Mouse (Mus musculus): ENCODE data around the gene Lin28a. TPM values are rescaled to one million over a fixed set of nuclear protein-coding genes. Genes with fewer than 3 reads are reported as not detected.
A peak's percentile ranks its signal among the peaks of the same experiment; 100 is the strongest.

The Lin28a gene
- total and polyA plus RNA-seq, 3 experiments = 0.01 TPM; not detected in 2

DNA sequence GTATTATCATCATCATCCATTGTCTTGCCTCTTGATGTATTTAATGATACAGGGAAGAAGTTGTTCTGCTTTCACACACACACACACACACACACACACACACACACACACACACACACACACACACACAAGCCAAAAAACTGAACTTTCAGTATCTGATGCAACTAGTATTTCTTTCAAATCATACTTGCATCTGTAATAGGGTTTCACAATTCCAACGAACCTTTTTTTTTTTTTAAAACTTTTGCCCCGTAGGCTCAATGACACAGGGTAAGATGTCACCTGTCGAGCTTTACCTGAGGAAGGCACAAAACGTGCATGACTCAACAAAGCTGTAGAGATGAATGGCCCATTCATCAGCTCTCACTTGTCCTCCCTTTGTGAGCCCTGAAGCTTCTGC lies 16.4 kb downstream of the Lin28a start:
- Histone ChIP-seq H3K36me3 (ENCODE audit: control insufficient read depth in 1 of 2, insufficient read depth in 2 of 2, low read length in 2 of 2) (peaks cover 3 to 13% of the 10 kb centered on the region in 2 experiments), H3K79me2 (ENCODE audit: control insufficient read depth, insufficient read depth, low read length, poor library complexity) (peaks cover 3% of the 10 kb centered on the region), H3K4me3 (ENCODE audit: control insufficient read depth in 1 of 2, insufficient read depth in 1 of 2, low read depth in 2 of 2, low read length in 2 of 2) (no peak overlapping the region), H3K9ac (ENCODE audit: control insufficient read depth, low read depth, low read length, poor library complexity, severe bottlenecking) (peak overlapping the region; percentile 20; the same call in 1 of the 2 replicates), H3K27me3 (ENCODE audit: control insufficient read depth in 1 of 2, insufficient read depth in 2 of 2, low read length in 2 of 2) (no peaks in the 10 kb centered on the region), H3K9me3 (replicated peaks; ENCODE audit: insufficient read depth, low read length) (no peaks in the 10 kb centered on the region), H3K27ac (ENCODE audit: control insufficient read depth, low read depth, low read length) (no peak overlapping the region), H3K4me1 (ENCODE audit: control insufficient read depth in 1 of 2, insufficient read depth in 2 of 2, low read length in 2 of 2) (peaks cover 0 to 25% of the 10 kb centered on the region in 2 experiments; a peak in 3 of 4 replicates)
- DNase-seq (ENCODE audit: low read depth, low spot score) = peak; percentile 13
- TF ChIP-seq ZC3H11A (IDR thresholded peaks at IDR 0.05; ENCODE audit: low read depth, low read length) (no peak), ZKSCAN1 (IDR thresholded peaks at IDR 0.05; ENCODE audit: low read depth, low read length) (no peak), NELFE (IDR thresholded peaks at IDR 0.05; ENCODE audit: low read depth, low read length) (no peak), MAFK (IDR thresholded peaks at IDR 0.05; ENCODE audit: borderline replicate concordance, low read depth, low read length) (no peak), MYC (IDR thresholded peaks at IDR 0.05; ENCODE audit: low read depth, low read length) (no peak), POLR2AphosphoS2 (IDR thresholded peaks at IDR 0.05; ENCODE audit: low read length) (no peak), POLR2A (IDR thresholded peaks at IDR 0.05; ENCODE audit: control insufficient read depth in 1 of 2, insufficient read depth in 1 of 2, low read depth in 1 of 2, low read length in 2 of 2, poor library complexity in 1 of 2) (no peak), MAZ (IDR thresholded peaks at IDR 0.05; ENCODE audit: low read depth, low read length) (no peak)

DNA sequence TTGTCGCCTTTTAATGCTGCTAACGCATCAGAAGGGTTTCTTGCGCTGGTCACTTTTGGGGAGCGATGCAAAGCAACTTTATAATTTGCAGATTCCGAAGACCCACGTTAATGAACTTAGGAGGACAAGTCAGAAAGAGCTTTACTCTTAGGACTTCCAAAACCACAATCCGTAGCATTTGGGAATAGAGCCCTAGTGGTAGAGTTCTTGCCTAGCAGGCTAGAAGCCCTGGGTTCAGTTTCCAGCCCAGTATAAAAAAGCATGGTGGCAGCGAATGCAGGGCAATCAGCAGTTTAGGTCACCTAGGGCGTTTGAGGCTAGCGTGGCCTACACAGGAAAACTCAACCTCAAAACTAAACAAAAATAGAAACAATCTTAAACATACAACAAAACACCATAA lies 16.9 kb downstream of the Lin28a start:
- no peak overlapping the region for H3K4me3 ChIP-seq (ENCODE audit: control insufficient read depth in 1 of 2, insufficient read depth in 1 of 2, low read depth in 2 of 2, low read length in 2 of 2)
- peaks cover 0 to 25% of the 10 kb centered on the region in 2 experiments; a peak in 3 of 4 replicates for H3K4me1 ChIP-seq (ENCODE audit: control insufficient read depth in 1 of 2, insufficient read depth in 2 of 2, low read length in 2 of 2)
- TF ChIP-seq CTCF (IDR thresholded peaks at IDR 0.05 in 2 of 3, conservative IDR thresholded peaks at IDR 0.05 in 1 of 3; ENCODE audit: control insufficient read depth in 1 of 3, insufficient read depth in 1 of 3, low read depth in 2 of 3, low read length in 3 of 3, poor library complexity in 1 of 3, severe bottlenecking in 1 of 3) (peak in 1 of 3 experiments; percentile 20; a peak in 1 of 6 replicates), MYC (IDR thresholded peaks at IDR 0.05; ENCODE audit: low read depth, low read length) (no peak), EP300 (IDR thresholded peaks at IDR 0.05; ENCODE audit: low read depth in 1 of 2, low read length in 2 of 2) (no peak), TBP (IDR thresholded peaks at IDR 0.05; ENCODE audit: low read depth, low read length) (no peak), CHD2 (IDR thresholded peaks at IDR 0.05; ENCODE audit: low read length) (no peak)
- H3K9me3 ChIP-seq (replicated peaks; ENCODE audit: insufficient read depth, low read length) = no peaks in the 10 kb centered on the region
- peaks cover 3% of the 10 kb centered on the region for H3K79me2 ChIP-seq (ENCODE audit: control insufficient read depth, insufficient read depth, low read length, poor library complexity)
- peak; percentile 24 for DNase-seq (ENCODE audit: low read depth, low spot score)
- peaks cover 3 to 13% of the 10 kb centered on the region in 2 experiments for H3K36me3 ChIP-seq (ENCODE audit: control insufficient read depth in 1 of 2, insufficient read depth in 2 of 2, low read length in 2 of 2)
- no peak overlapping the region for H3K9ac ChIP-seq (ENCODE audit: control insufficient read depth, low read depth, low read length, poor library complexity, severe bottlenecking)
- no peaks in the 10 kb centered on the region for H3K27me3 ChIP-seq (ENCODE audit: control insufficient read depth in 1 of 2, insufficient read depth in 2 of 2, low read length in 2 of 2)
- no peak overlapping the region for H3K27ac ChIP-seq (ENCODE audit: control insufficient read depth, low read depth, low read length)

DNA sequence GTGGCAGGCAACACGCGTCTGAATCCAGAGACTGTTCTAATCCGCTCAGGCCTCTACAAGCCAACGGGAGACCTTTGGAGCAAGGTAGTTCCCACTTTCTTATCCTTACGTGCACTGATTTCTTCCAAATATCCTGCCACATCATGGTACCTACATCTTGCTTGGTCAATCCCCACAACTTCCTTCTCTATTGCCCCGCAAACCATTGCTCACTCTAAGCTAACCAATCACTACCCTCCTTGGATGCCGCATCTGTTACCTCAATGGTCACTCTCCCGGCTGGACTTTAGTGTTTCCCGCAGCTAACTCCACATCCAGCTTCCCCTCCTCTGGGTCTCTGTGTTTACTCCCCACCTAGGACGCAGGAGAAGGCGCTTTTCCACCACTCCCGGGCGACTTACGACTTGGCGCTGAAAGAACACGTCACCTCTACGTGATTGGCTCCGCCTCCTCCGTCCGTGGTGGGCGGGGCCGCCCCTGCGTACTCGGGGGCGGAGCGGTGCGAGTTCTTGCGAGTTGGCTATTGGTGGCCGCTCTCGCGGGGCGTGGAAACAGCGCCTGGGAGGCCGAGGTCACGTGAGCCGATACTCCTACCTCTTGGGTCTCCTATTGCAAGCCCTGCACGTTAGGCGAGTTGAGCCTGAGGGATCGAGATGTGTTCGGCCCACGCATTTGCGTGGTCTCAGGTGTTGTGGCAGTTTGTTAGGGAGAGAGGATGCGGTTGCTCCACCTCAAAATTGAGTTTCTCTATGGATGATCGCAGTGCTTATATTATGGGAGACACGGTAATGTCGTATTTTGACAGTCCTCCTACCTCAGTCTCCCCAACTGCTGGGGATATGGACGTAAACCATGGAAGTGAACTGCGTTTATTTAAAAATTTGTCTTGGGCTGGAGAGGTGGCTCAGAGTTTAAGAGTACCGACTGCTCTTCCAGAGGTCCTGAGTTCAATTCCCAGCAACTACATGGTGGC lies 17.9 kb downstream of the Lin28a start, which contains the start of gene Dhdds:
Dhdds (minus strand) TSS at position 453 of the 973 bp plus-strand sequence.
- Histone ChIP-seq H3K4me3 (ENCODE audit: control insufficient read depth in 1 of 2, insufficient read depth in 1 of 2, low read depth in 2 of 2, low read length in 2 of 2) (peak within 1 kb of the TSS; percentile 82 to 83), H3K79me2 (ENCODE audit: control insufficient read depth, insufficient read depth, low read length, poor library complexity) (peaks cover 3% of the 10 kb centered on the region), H3K27ac (ENCODE audit: control insufficient read depth, low read depth, low read length) (peak within 1 kb of the TSS; percentile 13; the same call in 1 of the 2 replicates), H3K4me1 (ENCODE audit: control insufficient read depth in 1 of 2, insufficient read depth in 2 of 2, low read length in 2 of 2) (peaks cover 0 to 18% of the 10 kb centered on the region in 2 experiments; a peak in 2 of 4 replicates), H3K36me3 (ENCODE audit: control insufficient read depth in 1 of 2, insufficient read depth in 2 of 2, low read length in 2 of 2) (peaks cover 3 to 7% of the 10 kb centered on the region in 2 experiments), H3K9ac (ENCODE audit: control insufficient read depth, low read depth, low read length, poor library complexity, severe bottlenecking) (peak within 1 kb of the TSS; percentile 73), H3K9me3 (replicated peaks; ENCODE audit: insufficient read depth, low read length) (no peaks in the 10 kb centered on the region), H3K27me3 (ENCODE audit: control insufficient read depth in 1 of 2, insufficient read depth in 2 of 2, low read length in 2 of 2) (no peaks in the 10 kb centered on the region)
- DNase-seq (ENCODE audit: low read depth, low spot score) = peak; percentile 98
- no peak; the same call in 1 of the 2 replicates for TF ChIP-seq KAT2A (conservative IDR thresholded peaks at IDR 0.05; ENCODE audit: low read depth, low read length)
- TF ChIP-seq SIN3A (IDR thresholded peaks at IDR 0.05; ENCODE audit: low read length) = peak; percentile 95
- TF ChIP-seq MEF2A (IDR thresholded peaks at IDR 0.05; ENCODE audit: extremely low read depth, insufficient replicate concordance, low read depth, low read length, poor library complexity, severe bottlenecking) = no peak
- peak; percentile 34; the same call in 1 of the 2 replicates for TF ChIP-seq E2F4 (IDR thresholded peaks at IDR 0.05; ENCODE audit: borderline replicate concordance, low read depth, low read length)
- peak; percentile 90 for TF ChIP-seq MXI1 (IDR thresholded peaks at IDR 0.05; ENCODE audit: low read depth, low read length)
- no peak for TF ChIP-seq RCOR1 (IDR thresholded peaks at IDR 0.05; ENCODE audit: low read depth, low read length)
- TF ChIP-seq HCFC1 (IDR thresholded peaks at IDR 0.05; ENCODE audit: low read depth, low read length) = peak; percentile 86
- TF ChIP-seq TAL1 (IDR thresholded peaks at IDR 0.05; ENCODE audit: low read length) = no peak
- no peak for TF ChIP-seq SMC3 (IDR thresholded peaks at IDR 0.05; ENCODE audit: low read depth, low read length)
- TF ChIP-seq GABPA (IDR thresholded peaks at IDR 0.05; ENCODE audit: low read depth, low read length) = no peak
- TF ChIP-seq MAFK (IDR thresholded peaks at IDR 0.05; ENCODE audit: borderline replicate concordance, low read depth, low read length) = no peak
- TF ChIP-seq NRF1 (IDR thresholded peaks at IDR 0.05; ENCODE audit: insufficient read depth, low read depth, low read length, poor library complexity, severe bottlenecking) = 0 out of 2 replicates have a peak, but pooled peaks have one; percentile 15
- no peak for TF ChIP-seq JUND (IDR thresholded peaks at IDR 0.05; ENCODE audit: low read depth, low read length)

All from MEL (cell line).